Mouse (Mus musculus) embryonic facial prominence, embryonic 13.5 days (tissue): ENCODE measurements around the gene Nid1. TPM values are rescaled to one million over a fixed set of nuclear protein-coding genes. Genes with fewer than 3 reads are reported as not detected.

Experiments
- ATAC-seq: fragments of 200-750 bp; cut with Nextera tagmentation; 2 replicates; pipeline ENCODE4 v1.8.0; 2017; ENCODE audit warnings: low read depth; ENCODE audit not compliant: insufficient number of reproducible peaks, insufficient read depth, low FRiP score, low TSS enrichment
- H3K27ac ChIP-seq: fragments of 300-500 bp; sonication (generic); 2 replicates; pipeline ENCODE4 v1.5.1; 2015; ENCODE audit warnings: moderate library complexity, mild to moderate bottlenecking, inconsistent platforms
- H3K27me3 ChIP-seq: fragments of 300-500 bp; sonication (generic); 2 replicates; pipeline ENCODE4 v1.6.1; 2015; ENCODE audit warnings: mild to moderate bottlenecking, inconsistent platforms
- H3K36me3 ChIP-seq: fragments of 300-500 bp; sonication (generic); 2 replicates; pipeline ENCODE4 v1.6.1; 2015; ENCODE audit warnings: mild to moderate bottlenecking, inconsistent platforms
- H3K4me1 ChIP-seq: fragments of 300-500 bp; sonication (generic); 2 replicates; pipeline ENCODE4 v1.6.1; 2015; ENCODE audit warnings: inconsistent platforms
- H3K4me2 ChIP-seq: fragments of 300-500 bp; sonication (generic); 2 replicates; pipeline ENCODE4 v1.6.1; 2015; ENCODE audit warnings: moderate library complexity, mild to moderate bottlenecking, inconsistent platforms
- H3K4me3 ChIP-seq: fragments of 300-500 bp; sonication (generic); 2 replicates; pipeline ENCODE4 v1.5.1; 2015; ENCODE audit warnings: mild to moderate bottlenecking, inconsistent platforms
- H3K9ac ChIP-seq: fragments of 300-500 bp; sonication (generic); 2 replicates; pipeline ENCODE4 v1.6.1; 2015; ENCODE audit warnings: mild to moderate bottlenecking, inconsistent platforms
- H3K9me3 ChIP-seq: fragments of 300-500 bp; sonication (generic); 2 replicates; pipeline ENCODE4 v1.6.1; 2016; ENCODE audit warnings: inconsistent platforms
- WGBS: fragments of 180-500 bp; shearing (Covaris S2); methylation state at CpG from one replicate; pipeline ENCODE4 v1.1.7; 2015; ENCODE audit warnings: mixed read lengths; 5-methylcytosine and 5-hydroxymethylcytosine counted together
- polyA plus RNA-seq: library from polyadenylated mRNA; unstranded; fragments of >200 nt; fragmentation: Nextera tagmentation; extraction: Ambion mirVana; gene quantifications from 2 replicates; pipeline ENCODE4 v1.2.1, GENCODE M21; 2015

Nid1 gene
- polyA plus RNA-seq, 1 experiment from 2014 or later: 45.8 TPM

DNA sequence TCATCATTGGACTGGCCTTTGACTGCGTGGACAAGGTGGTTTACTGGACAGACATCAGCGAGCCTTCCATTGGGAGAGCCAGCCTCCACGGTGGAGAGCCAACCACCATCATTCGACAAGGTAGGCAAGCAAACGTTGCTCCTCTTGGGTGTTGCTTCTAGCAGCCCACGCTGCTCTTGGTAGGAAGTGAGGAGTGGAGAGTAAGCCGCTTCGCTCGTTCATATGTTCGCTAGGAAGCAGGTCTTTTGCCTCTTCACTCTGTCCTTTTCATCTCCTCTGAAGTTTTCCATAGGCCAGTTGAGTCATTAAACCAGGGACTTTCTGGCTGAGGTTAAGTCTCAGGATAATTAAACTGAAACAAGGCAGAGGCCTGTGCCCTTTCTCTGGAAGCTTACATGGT, 65.1 kb downstream of the Nid1 start:
- 90% methylated on average over 10 of the region's 10 CpGs for WGBS
- H3K9ac ChIP-seq: no peak overlapping the region

GRCm38 (mm10) chr13:13503695-13504386, 66.5 kb downstream of the Nid1 start:
- ATAC-seq: no peak
- no peaks in the 10 kb centered on the region for H3K27me3 ChIP-seq
- 45% methylated on average over 4 of the region's 4 CpGs for WGBS
- H3K4me3 ChIP-seq: no peak overlapping the region
- H3K4me1 ChIP-seq: 0 out of 2 replicates have a peak, but pooled peaks cover 4% of the 10 kb centered on the region
- no peaks in the 10 kb centered on the region for H3K9me3 ChIP-seq
- no peak overlapping the region for H3K9ac ChIP-seq
- no peak overlapping the region for H3K4me2 ChIP-seq
- H3K36me3 ChIP-seq: peaks cover 43% of the 10 kb centered on the region
- H3K27ac ChIP-seq: no peak overlapping the region

More for the DNA sequence above, 65.1 kb downstream of the Nid1 start:
- no peak for ATAC-seq
- Histone ChIP-seq H3K27ac (no peak overlapping the region), H3K9me3 (no peaks in the 10 kb centered on the region), H3K4me2 (no peak overlapping the region), H3K4me3 (no peak overlapping the region), H3K4me1 (0 out of 2 replicates have a peak, but pooled peaks cover 4% of the 10 kb centered on the region), H3K36me3 (peaks cover 34% of the 10 kb centered on the region), H3K27me3 (no peaks in the 10 kb centered on the region)

- ATAC-seq: no peak
- Histone ChIP-seq H3K36me3 (peaks cover 47% of the 10 kb centered on the region), H3K9ac (no peak overlapping the region), H3K27ac (no peak overlapping the region), H3K4me2 (no peak overlapping the region), H3K27me3 (no peaks in the 10 kb centered on the region), H3K4me3 (no peak overlapping the region), H3K9me3 (no peaks in the 10 kb centered on the region), H3K4me1 (0 out of 2 replicates have a peak, but pooled peaks cover 4% of the 10 kb centered on the region)
- WGBS: 85% methylated on average over 5 of the region's 5 CpGs
Observed at GRCm38 (mm10) chr13:13505063-13505462, 67.7 kb downstream of the Nid1 start.

DNA sequence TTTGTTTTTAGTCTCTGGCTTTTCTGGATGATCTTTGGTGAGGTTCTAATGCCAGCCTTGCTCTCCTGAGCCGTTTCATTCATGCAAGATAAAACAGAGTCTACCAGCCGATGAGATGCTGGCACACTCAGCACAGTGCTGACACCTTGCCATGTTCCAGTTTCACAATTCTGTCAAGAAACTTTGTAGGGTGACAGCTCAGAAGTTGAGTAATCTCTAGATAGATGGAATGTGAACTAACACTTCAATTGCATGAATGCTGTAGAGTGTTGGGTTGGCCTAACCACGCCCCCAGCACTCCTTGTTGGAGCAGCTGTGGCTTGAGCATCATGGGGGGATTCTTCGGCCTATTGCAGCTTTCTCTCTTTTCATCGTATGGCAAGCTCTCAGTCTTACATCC, 69.2 kb downstream of the Nid1 start:
- no peak for ATAC-seq
- no peak overlapping the region for H3K4me3 ChIP-seq
- WGBS: 90% methylated on average over 5 of the region's 5 CpGs
- H3K4me2 ChIP-seq: no peak overlapping the region
- H3K9me3 ChIP-seq: no peaks in the 10 kb centered on the region
- H3K27ac ChIP-seq: no peak overlapping the region
- H3K36me3 ChIP-seq: peaks cover 51% of the 10 kb centered on the region
- no peak overlapping the region for H3K9ac ChIP-seq
- 0 out of 2 replicates have a peak, but pooled peaks cover 4% of the 10 kb centered on the region for H3K4me1 ChIP-seq
- H3K27me3 ChIP-seq: no peaks in the 10 kb centered on the region

- Histone ChIP-seq H3K9me3 (no peaks in the 10 kb centered on the region), H3K27ac (no peak overlapping the region), H3K4me2 (no peak overlapping the region), H3K27me3 (no peaks in the 10 kb centered on the region), H3K4me3 (no peak overlapping the region), H3K4me1 (no peaks in the 10 kb centered on the region), H3K36me3 (peaks cover 10% of the 10 kb centered on the region), H3K9ac (no peak overlapping the region)
- 85% methylated on average over 4 of the region's 4 CpGs for WGBS
- no peak for ATAC-seq
Observed at GRCm38 (mm10) chr13:13514861-13515260, 77.5 kb downstream of the Nid1 start.

- peak overlapping the region; percentile 37; the same call in 1 of the 2 replicates for H3K4me2 ChIP-seq
- no peak for ATAC-seq
- H3K27me3 ChIP-seq: no peaks in the 10 kb centered on the region
- no peaks in the 10 kb centered on the region for H3K9me3 ChIP-seq
- H3K36me3 ChIP-seq: no peaks in the 10 kb centered on the region
- no peak overlapping the region for H3K27ac ChIP-seq
- no peaks in the 10 kb centered on the region for H3K4me1 ChIP-seq
- H3K9ac ChIP-seq: peak overlapping the region; percentile 49; the same call in 1 of the 2 replicates
- WGBS: 46% methylated on average over 17 of the region's 17 CpGs
- H3K4me3 ChIP-seq: no peak overlapping the region
Observed at GRCm38 (mm10) chr13:13516376-13517225, 79.2 kb downstream of the Nid1 start.

- no peaks in the 10 kb centered on the region for H3K27me3 ChIP-seq
- no peak overlapping the region for H3K4me3 ChIP-seq
- no peak for ATAC-seq
- no peaks in the 10 kb centered on the region for H3K36me3 ChIP-seq
- no peak overlapping the region for H3K27ac ChIP-seq
- no peak overlapping the region for H3K4me2 ChIP-seq
- H3K4me1 ChIP-seq: no peaks in the 10 kb centered on the region
- no peak overlapping the region for H3K9ac ChIP-seq
- H3K9me3 ChIP-seq: no peaks in the 10 kb centered on the region
- 84% methylated on average over 7 of the region's 7 CpGs for WGBS
Observed at GRCm38 (mm10) chr13:13518114-13518513, 80.8 kb downstream of the Nid1 start.

- Histone ChIP-seq H3K36me3 (no peaks in the 10 kb centered on the region), H3K9ac (no peak overlapping the region), H3K9me3 (no peaks in the 10 kb centered on the region), H3K4me2 (no peak overlapping the region), H3K4me3 (no peak overlapping the region), H3K27me3 (no peaks in the 10 kb centered on the region), H3K4me1 (no peaks in the 10 kb centered on the region), H3K27ac (no peak overlapping the region)
- no peak for ATAC-seq
- WGBS: 90% methylated on average over 5 of the region's 5 CpGs
Observed at GRCm38 (mm10) chr13:13520436-13520835, 83.1 kb downstream of the Nid1 start.

GRCm38 (mm10) chr13:13523625-13524584, 86.6 kb downstream of the Nid1 start:
- ATAC-seq: 0 out of 2 replicates have a peak, but pooled peaks have one; percentile 48
- no peak overlapping the region for H3K4me3 ChIP-seq
- no peaks in the 10 kb centered on the region for H3K36me3 ChIP-seq
- H3K4me1 ChIP-seq: no peaks in the 10 kb centered on the region
- no peak overlapping the region for H3K27ac ChIP-seq
- no peaks in the 10 kb centered on the region for H3K9me3 ChIP-seq
- H3K9ac ChIP-seq: no peak overlapping the region
- 78% methylated on average over 9 of the region's 9 CpGs for WGBS
- H3K4me2 ChIP-seq: no peak overlapping the region
- no peaks in the 10 kb centered on the region for H3K27me3 ChIP-seq

DNA sequence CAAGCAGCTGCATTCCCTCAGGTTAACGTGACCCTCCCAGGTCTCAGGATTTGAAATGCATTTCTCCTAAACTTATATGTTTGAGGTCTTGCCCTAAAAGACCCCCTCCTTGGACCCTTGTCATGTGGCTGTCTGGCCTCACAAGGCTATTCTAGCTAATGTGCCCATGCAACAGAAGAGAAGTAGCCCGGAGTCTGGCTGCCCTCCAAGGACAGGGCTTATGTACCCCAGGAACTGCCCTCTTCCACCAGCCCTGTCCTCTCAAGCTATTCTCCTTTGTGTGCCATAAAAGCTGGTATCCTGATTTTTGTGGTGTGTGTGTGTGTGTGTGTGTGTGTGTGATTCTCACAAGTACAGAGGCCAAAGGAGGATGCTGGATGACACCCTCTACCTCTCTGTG, 87.9 kb downstream of the Nid1 start:
- no peak overlapping the region for H3K9ac ChIP-seq
- no peaks in the 10 kb centered on the region for H3K27me3 ChIP-seq
- no peaks in the 10 kb centered on the region for H3K4me1 ChIP-seq
- no peak overlapping the region for H3K27ac ChIP-seq
- H3K4me2 ChIP-seq: no peak overlapping the region
- H3K36me3 ChIP-seq: no peaks in the 10 kb centered on the region
- WGBS: 88% methylated on average over 2 of the region's 2 CpGs
- ATAC-seq: no peak
- no peaks in the 10 kb centered on the region for H3K9me3 ChIP-seq
- no peak overlapping the region for H3K4me3 ChIP-seq

- Histone ChIP-seq H3K9ac (no peak overlapping the region), H3K36me3 (no peaks in the 10 kb centered on the region), H3K4me2 (no peak overlapping the region), H3K9me3 (no peaks in the 10 kb centered on the region), H3K4me1 (no peaks in the 10 kb centered on the region), H3K27me3 (no peaks in the 10 kb centered on the region), H3K27ac (no peak overlapping the region), H3K4me3 (no peak overlapping the region)
- no peak for ATAC-seq
- WGBS: 82% methylated on average over 5 of the region's 5 CpGs
Observed at GRCm38 (mm10) chr13:13525877-13526276, 88.5 kb downstream of the Nid1 start.
